Mouse (Mus musculus) spleen, postnatal 10 days (tissue): ENCODE data around the gene Tcl1b3.

ENCODE experiments used
- DNase-seq, 2 experiments: peaks; one replicate each; pipeline ENCODE4 v3.0.0; 2021 to 2022; ENCODE audit warnings: low spot score in 2 of 2

Tcl1b3 gene

DNA sequence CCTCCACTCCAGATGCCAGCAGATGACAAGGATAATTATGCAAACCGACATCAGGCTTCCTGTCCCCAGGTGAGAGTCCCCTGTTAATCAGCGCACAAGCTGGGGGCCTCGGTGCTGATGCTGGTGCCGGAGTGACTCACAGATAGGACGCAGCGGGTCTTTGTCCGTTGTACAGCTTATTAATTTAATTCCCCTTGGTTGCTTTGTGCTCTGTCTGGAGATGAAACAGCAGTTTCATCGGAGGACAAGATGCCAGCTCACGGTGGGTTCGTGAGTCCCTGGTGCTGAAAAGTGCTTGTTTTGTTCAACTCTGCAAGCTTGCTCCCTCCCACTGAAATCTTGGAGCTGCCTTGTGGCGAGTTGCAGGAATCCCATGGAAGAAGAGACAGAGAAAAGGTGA is 43.5 kb downstream of the Tcl1b3 start:
- no peak for DNase-seq

- no peak for DNase-seq
Observed at GRCm38 (mm10) chr12:105235091-105235490, 44.2 kb downstream of the Tcl1b3 start.

DNA sequence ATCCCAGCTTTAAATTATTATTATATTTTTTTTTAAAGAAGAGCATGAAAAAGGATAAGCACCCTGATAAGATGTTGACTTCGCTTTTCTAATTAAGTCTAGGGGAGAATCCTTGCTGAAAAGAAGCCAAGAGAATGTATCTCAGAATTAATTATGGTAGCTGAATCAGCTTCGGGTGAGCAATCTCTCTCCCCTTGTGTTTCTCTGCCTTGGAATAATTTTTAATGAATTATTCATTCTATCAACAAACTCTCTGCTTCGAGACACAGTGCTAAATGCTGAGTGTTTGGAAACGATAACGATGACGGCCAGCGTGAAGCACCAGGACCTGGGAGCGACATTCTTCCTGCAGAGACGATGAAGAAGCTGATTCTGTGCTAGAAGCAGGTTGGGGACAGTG is 48.2 kb downstream of the Tcl1b3 start:
- DNase-seq = no peak
